Mouse (Mus musculus) small intestine, adult 2 months (tissue): ENCODE results near the gene Mgat5b. TPM values are rescaled to one million over a fixed set of nuclear protein-coding genes. Genes with fewer than 3 reads are reported as not detected.

Source experiments
- H3K27ac ChIP-seq: fragments of 200-500 bp; 2 replicates; pipeline ENCODE4 v1.5.1; 2012; ENCODE audit warnings: low read depth, low read length, control low read depth, inconsistent platforms; ENCODE audit not compliant: insufficient read depth
- H3K27me3 ChIP-seq: fragments of 200-500 bp; 2 replicates; pipeline ENCODE4 v1.6.1; 2012; ENCODE audit warnings: mild to moderate bottlenecking, moderate library complexity, low read length, inconsistent platforms; ENCODE audit not compliant: control insufficient read depth, insufficient read depth
- H3K36me3 ChIP-seq: fragments of 200-500 bp; 2 replicates; pipeline ENCODE4 v1.6.1; 2012; ENCODE audit warnings: mild to moderate bottlenecking, low read length, control low read depth, inconsistent platforms; ENCODE audit not compliant: control insufficient read depth, insufficient read depth
- H3K4me1 ChIP-seq: fragments of 200-500 bp; 2 replicates; pipeline ENCODE4 v1.6.1; 2012; ENCODE audit warnings: low read length, inconsistent platforms, mixed read lengths; ENCODE audit not compliant: control insufficient read depth, insufficient read depth, insufficient read length
- H3K4me3 ChIP-seq: fragments of 200-500 bp; 2 replicates; pipeline ENCODE4 v1.5.1; 2012; ENCODE audit warnings: low read depth, mild to moderate bottlenecking, control low read depth, inconsistent platforms, low read length, moderate library complexity
- CTCF ChIP-seq: fragments of 200-500 bp; IDR thresholded peaks from 2 replicates; pipeline ENCODE4 v1.5.1; 2012; ENCODE audit warnings: low read depth, mild to moderate bottlenecking, control low read depth, inconsistent platforms, low read length, moderate library complexity, mixed read lengths; ENCODE audit not compliant: insufficient replicate concordance, insufficient read length; ENCODE audit errors: extremely low read depth
- POLR2A ChIP-seq: fragments of 200-500 bp; IDR thresholded peaks from 2 replicates; pipeline ENCODE4 v1.6.1; 2012; ENCODE audit warnings: low read depth, mild to moderate bottlenecking, control low read depth, inconsistent platforms, low read length, moderate library complexity
- WGBS: fragments of 180-500 bp; shearing (Covaris S2); methylation state at CpG from one replicate; pipeline ENCODE4 v1.1.7; 2018; 5-methylcytosine and 5-hydroxymethylcytosine counted together
- polyA plus RNA-seq: library from polyadenylated mRNA; depleted of rRNA; stranded (reverse); fragments of >200 nt; gene quantifications from 2 replicates; pipeline ENCODE4 v1.2.3, GENCODE M21; 2012

Mgat5b gene
- polyA plus RNA-seq, 1 experiment: 0.03 TPM

GRCm38 (mm10) chr11:116937141-116937540 lies 18.5 kb downstream of the Mgat5b start:
- H3K4me3 ChIP-seq: no peak overlapping the region
- TF ChIP-seq POLR2A: no peak
- TF ChIP-seq CTCF: no peak
- H3K27ac ChIP-seq: no peak overlapping the region
- peaks cover 8% of the 10 kb centered on the region for H3K27me3 ChIP-seq
- H3K36me3 ChIP-seq: no peaks in the 10 kb centered on the region
- no peaks in the 10 kb centered on the region for H3K4me1 ChIP-seq
- 24% methylated on average over 10 of the region's 10 CpGs for WGBS

- H3K4me1 ChIP-seq: no peaks in the 10 kb centered on the region
- H3K27me3 ChIP-seq: peaks cover 8% of the 10 kb centered on the region
- no peak overlapping the region for H3K4me3 ChIP-seq
- 12% methylated on average over 20 of the region's 20 CpGs for WGBS
- TF ChIP-seq POLR2A: no peak
- no peak for TF ChIP-seq CTCF
- no peak overlapping the region for H3K27ac ChIP-seq
- H3K36me3 ChIP-seq: no peaks in the 10 kb centered on the region
Measured at GRCm38 (mm10) chr11:116940088-116940855, 21.6 kb downstream of the Mgat5b start.

- 35% methylated on average over 4 of the region's 4 CpGs for WGBS
Measured at GRCm38 (mm10) chr11:116944346-116944745, 25.7 kb downstream of the Mgat5b start.

GRCm38 (mm10) chr11:116949832-116950231 lies 31.2 kb downstream of the Mgat5b start:
- WGBS: 19% methylated on average over 9 of the region's 9 CpGs
- no peak overlapping the region for H3K4me3 ChIP-seq
- no peaks in the 10 kb centered on the region for H3K27me3 ChIP-seq
- H3K27ac ChIP-seq: no peak overlapping the region
- TF ChIP-seq POLR2A: no peak
- TF ChIP-seq CTCF: no peak
- peaks cover 5% of the 10 kb centered on the region; the same call in 1 of the 2 replicates for H3K4me1 ChIP-seq
- no peaks in the 10 kb centered on the region for H3K36me3 ChIP-seq

More at GRCm38 (mm10) chr11:116944346-116944745, 25.7 kb downstream of the Mgat5b start:
- no peak for TF ChIP-seq CTCF
- TF ChIP-seq POLR2A: no peak
- H3K4me1 ChIP-seq: no peaks in the 10 kb centered on the region; the same call in 1 of the 2 replicates
- H3K27me3 ChIP-seq: peaks cover 5% of the 10 kb centered on the region; the same call in 1 of the 2 replicates
- H3K27ac ChIP-seq: no peak overlapping the region
- H3K4me3 ChIP-seq: no peak overlapping the region
- no peaks in the 10 kb centered on the region for H3K36me3 ChIP-seq

GRCm38 (mm10) chr11:116951429-116951828 lies 32.8 kb downstream of the Mgat5b start:
- 70% methylated on average over 1 of the region's 1 CpGs for WGBS
- TF ChIP-seq CTCF (no peak), POLR2A (no peak)
- no peaks in the 10 kb centered on the region for H3K36me3 ChIP-seq
- H3K27me3 ChIP-seq: no peaks in the 10 kb centered on the region
- H3K4me3 ChIP-seq: no peak overlapping the region
- H3K27ac ChIP-seq: no peak overlapping the region
- H3K4me1 ChIP-seq: peaks cover 5% of the 10 kb centered on the region; the same call in 1 of the 2 replicates

GRCm38 (mm10) chr11:116954231-116955118 lies 35.8 kb downstream of the Mgat5b start:
- Histone ChIP-seq H3K4me1 (peaks cover 5% of the 10 kb centered on the region; the same call in 1 of the 2 replicates), H3K27ac (no peak overlapping the region), H3K4me3 (no peak overlapping the region), H3K36me3 (no peaks in the 10 kb centered on the region), H3K27me3 (no peaks in the 10 kb centered on the region)
- TF ChIP-seq CTCF (no peak), POLR2A (no peak)
- WGBS: 63% methylated on average over 23 of the region's 23 CpGs

GRCm38 (mm10) chr11:116958601-116959000 lies 39.9 kb downstream of the Mgat5b start:
- Histone ChIP-seq H3K27ac (no peak overlapping the region), H3K27me3 (no peaks in the 10 kb centered on the region), H3K36me3 (no peaks in the 10 kb centered on the region), H3K4me3 (no peak overlapping the region), H3K4me1 (no peaks in the 10 kb centered on the region)
- WGBS: 46% methylated on average over 5 of the region's 5 CpGs
- TF ChIP-seq CTCF: no peak
- TF ChIP-seq POLR2A: no peak
